In genomic region chr14:33205280-33205965, GRCm38 (mm10) we compare ENCODE assay signal across 8 mouse cellular contexts. TPM values are rescaled to one million over a fixed set of nuclear protein-coding genes. Genes with fewer than 3 reads are reported as not detected.
A peak's percentile ranks its signal among the peaks of the same experiment; 100 is the strongest.
DNase-seq lines count a peak whose midpoint lies in the region; ATAC-seq and TF ChIP-seq lines count a peak whose summit lies in the region.

No protein-coding gene starts in this region.

- H3K9me3 ChIP-seq in hindbrain, embryonic 15.5 days = no peaks in the 10 kb centered on the region
- H3K9me3 ChIP-seq in midbrain, embryonic 14.5 days (ENCODE audit: control insufficient read depth, low read length) = no peaks in the 10 kb centered on the region

- H3K36me3 ChIP-seq in testis, adult 2 months (ENCODE audit: control insufficient read depth, insufficient read depth, low read length) = no peaks in the 10 kb centered on the region
- no peaks in the 10 kb centered on the region for H3K36me3 ChIP-seq in hindbrain, embryonic 15.5 days
- H3K36me3 ChIP-seq in midbrain, embryonic 14.5 days (ENCODE audit: control insufficient read depth, insufficient read depth, low read length) = no peaks in the 10 kb centered on the region

- ATAC-seq in hindbrain, embryonic 15.5 days (ENCODE audit: low FRiP score, low read depth) = peak; percentile 65; the same call in 1 of the 2 replicates
- ATAC-seq in midbrain, embryonic 14.5 days (ENCODE audit: low FRiP score, low TSS enrichment) = no peak

- H3K27ac ChIP-seq in cerebellum, adult 2 months (ENCODE audit: insufficient read depth, low read length) = no peak overlapping the region
- no peak overlapping the region for H3K27ac ChIP-seq in testis, adult 2 months (ENCODE audit: control insufficient read depth, insufficient read depth, low read depth, low read length)
- no peak overlapping the region for H3K27ac ChIP-seq in hindbrain, embryonic 15.5 days (replicated peaks)
- no peak overlapping the region for H3K27ac ChIP-seq in midbrain, embryonic 14.5 days (replicated peaks; ENCODE audit: low read depth, low read length)

- no peak overlapping the region for H3K9ac ChIP-seq in hindbrain, embryonic 15.5 days
- no peak overlapping the region for H3K9ac ChIP-seq in midbrain, embryonic 14.5 days (replicated peaks; ENCODE audit: low read length)

- peak; percentile 48; the same call in 1 of the 2 replicates for TF ChIP-seq CTCF in cerebellum, adult 2 months (IDR thresholded peaks at IDR 0.05; ENCODE audit: borderline replicate concordance, insufficient read depth, low read depth, low read length)
- TF ChIP-seq CTCF in testis, adult 2 months (IDR thresholded peaks at IDR 0.05; ENCODE audit: control insufficient read depth, insufficient read depth, insufficient replicate concordance, low read depth, low read length) = peak; percentile 34; the same call in 1 of the 2 replicates

- no peak for DNase-seq in cerebellum, adult 2 months
- no peak for DNase-seq in cerebellum, postnatal 36 days
- no peak for DNase-seq in testis, postnatal 10 days (ENCODE audit: low spot score)
- peak; percentile 84 for DNase-seq in midbrain, embryonic 14.5 days
- no peak for DNase-seq in urinary bladder, postnatal 14 days (ENCODE audit: low spot score)
- DNase-seq in left cerebral cortex, adult 11 months (ENCODE audit: low spot score) = no peak

- H3K27me3 ChIP-seq in cerebellum, adult 2 months (ENCODE audit: control insufficient read depth, insufficient read depth, low read length) = no peaks in the 10 kb centered on the region
- H3K27me3 ChIP-seq in testis, adult 2 months (ENCODE audit: control insufficient read depth, insufficient read depth, low read length) = no peaks in the 10 kb centered on the region
- H3K27me3 ChIP-seq in hindbrain, embryonic 15.5 days = peaks cover 3% of the 10 kb centered on the region; the same call in 1 of the 2 replicates
- no peaks in the 10 kb centered on the region for H3K27me3 ChIP-seq in midbrain, embryonic 14.5 days (ENCODE audit: control insufficient read depth, insufficient read depth, low read length)

- H3K4me2 ChIP-seq in hindbrain, embryonic 15.5 days = peak overlapping the region; percentile 49
- H3K4me2 ChIP-seq in midbrain, embryonic 14.5 days (ENCODE audit: low read length) = peak overlapping the region; percentile 47

- no peak overlapping the region for H3K4me3 ChIP-seq in cerebellum, adult 2 months (replicated peaks; ENCODE audit: insufficient read depth, low read depth, low read length)
- no peak overlapping the region for H3K4me3 ChIP-seq in testis, adult 2 months (ENCODE audit: control insufficient read depth, low read depth, low read length)
- H3K4me3 ChIP-seq in hindbrain, embryonic 15.5 days = peak overlapping the region; percentile 7; the same call in 1 of the 2 replicates
- peak overlapping the region; percentile 22 for H3K4me3 ChIP-seq in midbrain, embryonic 14.5 days (replicated peaks; ENCODE audit: low read depth, low read length)

- H3K4me1 ChIP-seq in cerebellum, adult 2 months (ENCODE audit: control insufficient read depth, insufficient read depth, low read length) = no peaks in the 10 kb centered on the region
- peaks cover 5% of the 10 kb centered on the region for H3K4me1 ChIP-seq in testis, adult 2 months (ENCODE audit: control insufficient read depth, insufficient read depth, low read length)
- no peaks in the 10 kb centered on the region for H3K4me1 ChIP-seq in hindbrain, embryonic 15.5 days (replicated peaks)
- H3K4me1 ChIP-seq in midbrain, embryonic 14.5 days (ENCODE audit: control insufficient read depth, insufficient read depth, low read length) = no peaks in the 10 kb centered on the region

- WGBS in cerebellum, adult 2 months = 40% methylated on average over 24 of the region's 24 CpGs
- WGBS in hindbrain, embryonic 15.5 days = 33% methylated on average over 24 of the region's 24 CpGs
- 34% methylated on average over 24 of the region's 24 CpGs for WGBS in midbrain, embryonic 14.5 days

- no peak for TF ChIP-seq POLR2A in cerebellum, adult 2 months (IDR thresholded peaks at IDR 0.05; ENCODE audit: borderline replicate concordance, insufficient read depth, low read length)
- TF ChIP-seq POLR2A in testis, adult 2 months (IDR thresholded peaks at IDR 0.05; ENCODE audit: control insufficient read depth, low read depth, low read length) = no peak

RNA-seq across cellular contexts. Expression of gene Arhgap22, which starts 8.4 kb away (rescaled TPM):
- 6.6 and 8.4 TPM in 2 replicates for polyA plus RNA-seq in cerebellum, adult 2 months (2012; rRNA removed)
- polyA plus RNA-seq in testis, adult 2 months (2012; rRNA removed) = 1.6 and 2.0 TPM in 2 replicates
- polyA plus RNA-seq in hindbrain, embryonic 15.5 days (2015; fragmentation: Nextera tagmentation; extraction: Ambion mirVana) = 2.6 and 2.9 TPM in 2 replicates
- 1.3 and 1.4 TPM in 2 replicates for polyA plus RNA-seq in midbrain, embryonic 14.5 days (2014; fragmentation: Nextera tagmentation; extraction: Ambion mirVana)

RNA-seq across cellular contexts. Expression of gene Wdfy4, which starts 20.1 kb away (rescaled TPM):
- polyA plus RNA-seq in cerebellum, adult 2 months (2012; rRNA removed) = 0.27 and 0.62 TPM in 2 replicates
- 4.0 and 4.8 TPM in 2 replicates for polyA plus RNA-seq in testis, adult 2 months (2012; rRNA removed)
- 0.10 and 0.20 TPM in 2 replicates for polyA plus RNA-seq in hindbrain, embryonic 15.5 days (2015; fragmentation: Nextera tagmentation; extraction: Ambion mirVana)
- 0.05 and 0.24 TPM in 2 replicates for polyA plus RNA-seq in midbrain, embryonic 14.5 days (2014; fragmentation: Nextera tagmentation; extraction: Ambion mirVana)

Comparison
In these comparisons a context has a peak if more than half of its experiments do, and no peak if none do; other contexts are left out.
1. H3K4me3 ChIP-seq: peak in hindbrain, embryonic 15.5 days (single experiment) and midbrain, embryonic 14.5 days (single experiment); none in cerebellum, adult 2 months (single experiment) and testis, adult 2 months (single experiment).